Mouse (Mus musculus): Measurements from ENCODE around the gene Bard1. TPM values are rescaled to one million over a fixed set of nuclear protein-coding genes. Genes with fewer than 3 reads are reported as not detected.

Bard1 gene
- total RNA-seq, 1 experiment from 2014 or later, result 2.5 TPM

GRCm38 (mm10) chr1:71052252-71052651 is 50.7 kb downstream of the Bard1 start:
- no peak for DNase-seq

- no peak for DNase-seq
These were observed 57.8 kb downstream of the Bard1 start for GRCm38 (mm10) chr1:71045141-71045540.

GRCm38 (mm10) chr1:71043951-71044350 is 59.0 kb downstream of the Bard1 start:
- DNase-seq, result no peak

GRCm38 (mm10) chr1:71036999-71037398 is 65.9 kb downstream of the Bard1 start:
- DNase-seq, result no peak

GRCm38 (mm10) chr1:71035565-71035964 is 67.4 kb downstream of the Bard1 start:
- no peak for DNase-seq

GRCm38 (mm10) chr1:71022766-71023165 is 80.2 kb downstream of the Bard1 start:
- no peak for DNase-seq

- no peak for DNase-seq
These were observed 88.6 kb downstream of the Bard1 start for GRCm38 (mm10) chr1:71014345-71014744.

- DNase-seq, result no peak
These were observed 96.9 kb downstream of the Bard1 start for GRCm38 (mm10) chr1:71005998-71006397.

GRCm38 (mm10) chr1:71004177-71004576 is 98.8 kb downstream of the Bard1 start:
- DNase-seq, result no peak

- DNase-seq, result no peak
These were observed 99.2 kb downstream of the Bard1 start for GRCm38 (mm10) chr1:71003741-71004140.

- no peak for DNase-seq
These were observed 105.5 kb downstream of the Bard1 start for GRCm38 (mm10) chr1:70997377-70997993.

- no peak for DNase-seq
These were observed 106.2 kb downstream of the Bard1 start for GRCm38 (mm10) chr1:70996766-70997165.
